Mouse (Mus musculus): ENCODE measurements around the gene Pigz.

Pigz gene

DNA sequence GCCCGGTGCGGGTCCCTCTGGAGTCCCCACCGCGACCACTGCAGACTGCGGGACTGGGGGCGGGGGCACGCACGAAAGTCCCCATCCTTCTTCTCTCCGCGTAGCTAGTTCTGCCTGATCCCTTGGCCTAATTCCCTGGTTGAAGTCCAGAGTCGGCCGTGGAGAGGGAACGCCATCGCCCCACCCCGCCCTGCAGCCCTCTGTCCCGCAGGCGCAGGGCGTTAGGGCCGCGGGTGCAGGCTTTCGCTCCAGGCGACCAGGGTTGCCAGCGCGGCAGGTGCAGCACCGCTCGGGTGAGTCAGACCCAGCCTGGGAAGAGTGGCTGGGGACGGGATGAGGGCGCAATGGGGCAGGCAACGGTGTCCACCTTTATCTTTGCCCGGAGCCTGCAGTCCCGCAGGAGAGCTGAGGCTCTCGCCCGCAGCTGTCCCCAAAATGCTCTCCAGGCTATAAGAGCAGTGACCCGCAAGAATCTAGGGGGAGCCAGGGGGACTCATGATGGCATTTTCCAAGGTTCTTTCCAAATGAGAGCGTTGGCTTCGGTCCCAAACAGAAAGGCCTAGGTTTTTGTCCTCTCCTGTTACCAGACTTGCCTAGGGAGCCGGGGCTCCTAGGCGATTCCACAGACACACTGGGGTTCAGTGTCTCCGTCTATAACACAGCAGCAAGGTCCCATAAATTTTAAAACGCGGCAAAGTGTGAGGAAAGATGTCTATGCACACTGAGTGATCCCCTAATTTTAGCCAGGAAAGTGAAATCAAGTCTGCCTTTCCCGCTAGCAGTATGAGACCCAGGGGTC lies at the start of gene Pigz:
TSS of gene Pigz (plus strand) at position 101 of the 799 bp plus-strand sequence.
- no peak for DNase-seq (ENCODE audit: low spot score)

GRCm38 (mm10) chr16:31883902-31884301 lies 49.7 kb upstream of the Pigz start:
- no peak for DNase-seq (ENCODE audit: low spot score)

DNA sequence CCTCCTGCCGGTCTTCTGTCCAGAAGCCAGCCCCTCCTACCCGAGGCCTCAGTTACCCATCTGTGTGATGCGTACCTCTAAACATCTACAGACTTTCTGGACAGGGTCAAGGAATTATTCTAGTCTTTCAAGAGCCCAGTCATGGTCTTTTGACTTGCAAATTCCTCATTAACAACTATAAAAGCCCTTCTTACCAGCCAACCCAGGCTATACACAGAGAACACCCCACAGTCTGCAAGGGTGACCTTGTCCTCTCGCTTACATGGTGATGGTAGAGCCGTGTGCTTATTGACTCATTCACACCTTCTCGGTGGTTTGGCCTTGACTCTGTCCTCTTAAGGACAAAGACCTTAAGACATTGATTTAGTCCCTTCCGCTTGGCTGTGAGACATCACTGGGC lies 42.7 kb upstream of the Pigz start:
- DNase-seq (ENCODE audit: low spot score), result no peak

DNA sequence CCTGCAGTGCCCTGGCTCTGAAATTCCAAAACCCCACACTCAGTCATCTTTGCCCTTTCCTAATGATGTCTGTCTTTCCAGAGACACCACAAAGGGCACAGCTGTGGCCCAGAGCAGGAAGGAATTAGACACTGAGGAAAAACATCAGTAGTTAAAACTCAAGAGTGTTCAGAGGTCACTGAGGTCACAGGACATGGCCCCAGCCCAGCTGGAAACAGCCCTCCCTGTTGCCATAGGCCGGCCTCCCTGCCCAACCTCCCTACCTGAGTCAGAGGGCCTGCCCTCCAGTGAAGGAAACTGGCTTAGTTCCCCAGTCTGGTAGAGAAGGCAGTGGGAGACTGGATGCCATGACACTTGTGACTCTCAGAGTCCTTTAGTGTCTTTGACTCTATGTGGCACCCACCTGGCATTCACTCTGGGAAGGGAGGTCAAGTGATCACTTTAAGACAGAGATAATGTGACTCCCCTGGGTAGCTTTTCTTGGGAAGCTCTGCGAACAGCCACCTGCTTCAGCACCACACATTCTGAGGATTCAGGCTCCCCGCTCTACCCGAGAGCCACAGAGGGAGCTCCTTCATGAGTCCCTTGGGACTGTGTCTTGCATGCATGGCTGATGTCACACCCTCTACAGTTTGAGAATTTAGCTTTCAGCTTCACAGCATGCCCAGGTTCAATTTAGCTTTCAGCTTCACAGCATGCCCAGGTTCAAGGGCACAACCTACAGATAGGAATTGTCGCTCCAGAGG lies 40.1 kb upstream of the Pigz start:
- DNase-seq (ENCODE audit: low spot score), result no peak

DNA sequence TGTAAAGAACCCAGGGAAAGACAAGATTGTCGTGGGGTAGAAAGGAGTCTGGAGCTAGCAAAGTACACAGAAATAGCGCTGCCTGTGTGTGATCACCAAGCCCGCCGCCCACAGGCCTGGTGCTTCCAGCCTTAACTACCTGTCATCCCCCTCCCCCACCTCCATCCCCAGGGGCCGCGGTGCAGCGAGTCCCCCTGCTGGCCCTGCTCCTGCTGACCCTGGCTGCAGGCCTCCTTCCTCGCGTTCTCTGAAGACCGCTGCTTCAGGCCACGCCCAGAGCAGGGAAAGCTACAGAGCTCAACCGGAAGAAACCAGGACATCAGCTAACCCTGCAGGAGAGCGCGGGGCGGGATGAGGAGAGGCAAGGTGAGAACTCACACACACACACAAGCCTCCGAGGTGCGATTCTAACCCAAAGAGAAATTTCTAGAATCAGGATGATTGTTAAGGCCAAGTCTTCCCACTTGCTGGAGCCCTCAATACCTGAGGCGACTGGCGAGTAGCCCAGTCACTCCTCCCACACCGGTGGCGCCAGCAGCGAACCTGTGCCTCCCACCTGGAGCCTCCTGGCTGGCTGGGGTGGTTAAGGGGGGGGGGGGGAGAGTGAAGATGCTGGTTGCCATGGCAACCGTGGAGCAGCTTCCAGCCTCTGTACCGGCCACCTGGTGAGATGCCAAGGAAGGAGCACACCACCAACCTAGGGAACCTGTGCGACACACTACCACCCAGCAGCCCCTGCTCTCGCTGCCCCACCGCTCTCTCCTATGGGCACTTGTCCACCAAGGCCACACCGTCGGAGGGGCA lies 36.5 kb upstream of the Pigz start:
- peak; percentile 31 for DNase-seq (ENCODE audit: low spot score)

DNA sequence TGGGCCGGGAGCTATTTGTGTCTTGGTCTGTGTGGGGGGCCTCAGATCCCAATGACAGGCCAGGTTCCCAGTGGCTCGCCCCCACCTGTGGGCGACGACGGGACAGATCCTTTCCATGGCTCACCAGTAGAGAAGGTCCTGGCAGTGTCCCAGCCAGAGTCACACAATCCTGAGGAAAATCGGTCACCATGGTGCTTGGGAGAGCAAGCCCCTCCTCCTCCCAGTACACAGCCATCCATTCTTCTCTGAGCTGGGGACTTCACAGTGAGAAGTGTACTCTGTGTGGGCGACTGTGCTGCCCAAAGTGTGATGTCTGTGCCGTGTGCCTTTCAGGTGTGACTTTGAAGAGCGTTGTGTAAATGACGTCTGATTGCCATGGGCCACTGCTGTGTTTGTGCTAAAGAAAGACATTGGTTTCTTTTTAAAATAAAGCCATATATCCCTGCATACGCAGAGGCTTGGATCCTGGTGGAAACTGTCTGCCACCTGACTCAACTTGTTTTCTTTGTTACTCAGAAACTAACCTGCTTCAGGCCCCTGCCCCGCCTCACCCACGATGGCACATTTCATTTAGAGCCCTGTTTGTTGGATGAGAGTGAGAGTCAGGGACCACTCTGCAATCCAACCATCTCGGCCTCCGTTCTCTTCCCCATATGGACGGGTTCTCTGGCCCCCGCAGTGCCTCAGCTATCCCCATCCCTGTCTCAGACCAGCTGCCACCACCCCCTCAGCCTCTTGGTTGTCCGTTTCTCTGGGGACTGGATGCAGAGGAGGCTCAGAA lies 34.9 kb upstream of the Pigz start:
- DNase-seq (ENCODE audit: low spot score), result no peak

DNA sequence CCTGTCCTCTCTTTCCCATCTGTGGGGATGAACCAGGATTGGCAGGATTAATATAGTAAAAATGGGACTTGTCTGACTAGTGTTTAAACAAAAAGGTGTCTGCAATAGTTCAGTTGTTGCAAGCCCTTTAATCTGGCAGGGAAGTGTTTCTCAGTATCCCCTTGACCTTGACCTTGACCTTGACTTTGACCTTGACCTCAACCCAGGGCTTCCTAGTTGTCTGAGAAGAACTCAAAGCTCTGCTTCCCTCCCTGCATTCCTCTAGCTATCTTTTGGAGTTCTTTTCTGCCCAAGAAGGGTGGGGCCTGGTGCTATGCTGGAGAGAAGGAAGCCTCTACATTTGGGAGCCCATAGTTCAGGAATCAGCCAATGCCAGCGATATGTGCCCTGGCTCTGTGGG lies 31.8 kb upstream of the Pigz start:
- DNase-seq (ENCODE audit: low spot score), result no peak

- no peak for DNase-seq (ENCODE audit: low spot score)
Measured at GRCm38 (mm10) chr16:31903239-31903638, 30.4 kb upstream of the Pigz start.

GRCm38 (mm10) chr16:31905331-31905730 lies 28.3 kb upstream of the Pigz start:
- DNase-seq (ENCODE audit: low spot score), result no peak

DNA sequence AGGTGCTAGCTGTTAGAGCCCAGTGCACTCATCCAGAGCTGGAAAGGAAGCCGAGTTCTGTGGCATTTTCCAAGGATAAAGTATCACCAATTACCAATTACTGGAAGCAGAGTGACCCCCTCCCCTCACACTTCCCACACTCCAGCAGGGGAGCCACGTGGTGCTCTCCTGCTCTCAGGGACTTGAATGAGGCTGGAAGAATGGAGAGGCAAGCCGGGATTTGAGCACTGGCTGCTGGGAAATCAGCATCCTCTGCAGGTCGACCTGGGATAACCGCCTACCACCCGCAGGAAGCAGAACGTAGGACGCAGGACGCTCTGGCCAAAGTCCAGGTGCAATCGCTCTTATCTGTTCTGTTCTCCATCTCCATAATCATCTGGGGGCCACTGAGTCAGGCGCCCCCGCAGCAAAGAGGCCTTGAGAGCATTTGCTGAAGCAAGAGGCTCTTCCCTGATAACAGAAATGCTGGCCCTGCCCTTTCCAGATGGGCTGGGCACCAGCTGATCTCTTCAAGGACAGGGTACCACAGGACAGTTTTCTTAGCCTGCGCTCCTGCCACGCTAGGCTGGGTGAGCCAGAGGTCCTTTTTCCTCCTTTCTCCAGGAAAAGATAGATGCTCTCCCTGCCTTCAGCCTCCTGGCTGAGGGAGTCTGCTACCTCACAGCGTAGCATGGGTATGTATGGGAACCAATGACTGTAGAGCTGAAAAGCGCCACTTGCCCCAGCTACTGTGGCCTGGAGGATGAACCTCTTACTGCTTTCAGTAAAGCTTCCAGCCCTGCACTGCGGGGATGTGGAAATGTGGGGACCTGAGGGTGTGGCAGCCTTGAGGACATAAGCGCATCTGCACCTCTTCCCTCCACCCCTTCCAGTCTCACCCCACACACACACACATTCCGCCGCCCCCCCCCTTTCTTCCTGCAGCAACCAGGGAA lies 27.5 kb upstream of the Pigz start:
- DNase-seq (ENCODE audit: low spot score), result no peak

DNA sequence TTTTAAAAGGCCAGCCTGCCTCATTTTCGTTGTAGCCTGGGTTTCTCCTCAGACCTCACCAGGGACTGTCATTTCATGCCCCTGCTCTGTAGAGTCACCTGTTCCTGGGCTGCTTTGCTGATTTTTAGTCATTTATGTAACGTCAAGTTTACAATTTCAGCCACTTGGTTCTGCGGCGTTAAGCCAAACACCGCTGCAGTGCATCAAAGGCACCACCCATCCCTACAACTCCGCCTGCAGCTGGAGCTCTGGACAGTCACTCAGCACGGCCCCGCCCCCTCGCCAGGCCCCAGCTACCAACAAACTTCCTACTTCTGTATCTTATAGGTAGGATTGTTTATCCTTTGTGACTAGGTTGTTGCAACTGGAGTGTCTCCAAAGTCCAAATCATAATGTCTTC lies 26.8 kb upstream of the Pigz start:
- no peak for DNase-seq (ENCODE audit: low spot score)

DNA sequence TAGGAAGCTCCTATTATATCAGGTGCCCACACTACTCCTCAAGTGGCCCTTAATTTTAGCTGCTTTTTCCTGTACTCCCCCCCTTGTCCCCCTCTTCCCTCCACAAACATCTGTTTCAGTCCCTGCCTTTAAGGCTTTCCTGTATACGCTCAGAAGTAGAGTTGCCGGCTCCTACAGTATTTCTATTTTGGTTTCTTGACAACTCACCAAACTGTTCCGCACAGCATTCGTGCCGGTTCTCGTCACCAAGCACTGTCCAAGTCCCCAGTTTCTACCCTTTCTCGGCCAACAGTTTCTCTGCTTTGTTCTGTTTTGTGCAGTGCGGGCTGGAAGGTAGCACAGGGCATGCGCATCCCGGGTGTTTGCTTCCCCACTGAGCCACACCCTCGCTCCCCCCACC lies 24.7 kb upstream of the Pigz start:
- no peak for DNase-seq (ENCODE audit: low spot score)

DNA sequence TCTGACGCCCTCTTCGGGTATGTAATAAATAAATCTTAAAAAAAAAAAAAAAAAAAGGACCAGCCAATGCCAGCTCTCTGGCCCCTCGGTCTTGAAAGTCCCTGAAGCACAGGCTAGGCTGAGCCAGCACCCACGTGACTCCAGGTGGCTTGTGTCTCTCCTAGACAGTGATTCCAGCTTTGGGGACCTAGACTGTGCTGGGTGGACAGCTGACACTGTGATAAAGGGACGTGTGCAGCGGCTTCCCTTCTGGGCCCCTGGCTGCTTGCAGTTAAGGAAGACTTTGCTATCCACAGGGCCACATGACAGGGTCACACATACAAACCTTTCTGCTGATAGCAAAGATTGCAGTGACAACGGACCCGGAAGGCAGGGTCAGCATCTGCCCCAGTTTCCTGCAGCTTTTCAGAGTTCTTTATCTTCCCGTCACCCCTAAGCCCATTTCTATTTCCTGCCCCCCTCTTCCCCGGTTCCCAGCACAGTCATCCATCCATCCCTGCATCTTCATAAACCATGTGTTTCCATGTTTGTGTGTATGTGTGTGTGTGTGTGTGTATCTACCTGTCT lies 23.3 kb upstream of the Pigz start:
- DNase-seq (ENCODE audit: low spot score), result no peak

DNA sequence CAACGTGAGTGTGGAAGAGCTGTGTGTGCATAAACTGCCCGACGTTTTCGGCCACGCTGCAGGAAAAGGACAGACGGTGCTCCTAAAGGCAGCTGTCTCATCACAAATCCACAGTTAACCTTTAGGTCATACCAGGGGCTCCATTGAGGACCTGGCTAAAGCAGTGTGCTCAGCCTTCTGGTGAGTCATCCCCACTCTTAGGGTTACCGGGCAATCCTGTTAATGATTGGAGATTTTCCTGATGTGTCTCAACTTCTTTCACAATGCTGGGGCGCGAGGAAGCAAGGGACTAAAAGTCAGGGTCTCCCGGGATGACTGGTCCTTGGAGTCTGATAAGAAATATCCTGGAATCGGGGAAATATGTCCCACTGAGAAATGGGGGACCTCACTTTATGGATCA lies 15.9 kb upstream of the Pigz start:
- DNase-seq (ENCODE audit: low spot score), result no peak

- DNase-seq (ENCODE audit: low spot score), result peak; percentile 67
Measured at GRCm38 (mm10) chr16:31918248-31918724, 15.4 kb upstream of the Pigz start.

DNA sequence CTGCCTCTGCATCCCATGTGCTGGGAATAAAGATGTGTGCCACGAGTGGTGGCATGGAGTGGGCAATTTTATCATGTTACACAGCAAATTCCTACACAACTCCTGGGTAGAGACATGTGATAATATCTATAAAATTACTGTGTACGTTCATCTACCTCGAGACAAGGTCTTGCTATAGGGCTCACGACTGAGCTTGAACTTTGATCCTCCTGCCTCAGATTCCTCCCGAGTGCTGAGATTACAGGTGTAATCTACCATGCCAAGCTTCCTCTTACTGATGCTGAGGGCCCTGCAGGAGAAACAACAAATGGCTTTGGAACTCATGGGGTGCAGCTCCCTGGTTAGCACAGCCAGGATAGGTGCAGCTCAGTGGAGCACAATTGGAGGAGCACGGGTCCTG lies 9.3 kb upstream of the Pigz start:
- DNase-seq (ENCODE audit: low spot score), result no peak

GRCm38 (mm10) chr16:31926091-31926490 lies 7.6 kb upstream of the Pigz start:
- DNase-seq (ENCODE audit: low spot score), result no peak

GRCm38 (mm10) chr16:31926547-31927182 lies 7.0 kb upstream of the Pigz start:
- DNase-seq (ENCODE audit: low spot score), result no peak

DNA sequence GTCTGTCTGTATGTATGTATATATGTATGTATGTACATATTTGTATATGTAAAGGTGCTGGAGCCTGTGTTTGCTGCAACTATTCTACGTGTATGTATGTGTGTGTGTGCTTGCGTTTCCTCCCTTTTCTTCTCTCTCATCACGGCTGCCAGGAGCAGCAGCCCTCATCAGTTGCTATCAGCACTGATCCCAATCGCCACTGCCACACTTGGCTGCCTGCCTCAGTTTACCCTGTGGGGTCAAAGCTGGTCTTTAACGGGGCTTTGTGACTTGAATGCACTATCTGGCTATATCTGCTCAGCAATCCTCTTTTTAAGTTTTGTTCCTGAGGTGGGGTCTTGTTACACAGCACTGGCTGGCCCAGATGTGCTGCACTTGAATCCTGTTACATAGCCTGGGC lies 6.2 kb upstream of the Pigz start:
- no peak for DNase-seq (ENCODE audit: low spot score)

DNA sequence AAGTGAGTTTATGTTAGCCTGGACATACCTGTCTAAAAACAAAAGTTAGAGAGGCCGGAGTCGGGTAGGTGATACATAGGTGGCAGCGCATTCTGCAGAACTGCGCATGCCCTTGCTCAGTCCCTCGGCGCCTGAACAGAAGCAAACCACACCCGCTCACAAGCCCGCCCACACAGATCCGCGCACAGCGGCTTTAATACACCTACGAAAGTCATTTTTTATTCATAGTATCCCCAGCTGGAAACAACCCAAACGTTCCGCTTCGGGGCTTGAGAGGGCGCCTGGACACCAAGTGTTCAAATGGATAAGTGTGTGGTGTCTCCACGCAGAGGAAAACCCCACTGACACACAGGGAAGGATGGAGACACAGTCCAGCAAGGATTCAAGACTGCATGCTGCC lies 2.3 kb upstream of the Pigz start:
- no peak for DNase-seq (ENCODE audit: low spot score)
